Mouse (Mus musculus): ENCODE data around the gene Aasdhppt. TPM values are rescaled to one million over a fixed set of nuclear protein-coding genes. Genes with fewer than 3 reads are reported as not detected.

Aasdhppt gene
- 9.2 to 12.0 TPM (median 9.6 TPM) in 4 replicates for total RNA-seq (2023)

DNA sequence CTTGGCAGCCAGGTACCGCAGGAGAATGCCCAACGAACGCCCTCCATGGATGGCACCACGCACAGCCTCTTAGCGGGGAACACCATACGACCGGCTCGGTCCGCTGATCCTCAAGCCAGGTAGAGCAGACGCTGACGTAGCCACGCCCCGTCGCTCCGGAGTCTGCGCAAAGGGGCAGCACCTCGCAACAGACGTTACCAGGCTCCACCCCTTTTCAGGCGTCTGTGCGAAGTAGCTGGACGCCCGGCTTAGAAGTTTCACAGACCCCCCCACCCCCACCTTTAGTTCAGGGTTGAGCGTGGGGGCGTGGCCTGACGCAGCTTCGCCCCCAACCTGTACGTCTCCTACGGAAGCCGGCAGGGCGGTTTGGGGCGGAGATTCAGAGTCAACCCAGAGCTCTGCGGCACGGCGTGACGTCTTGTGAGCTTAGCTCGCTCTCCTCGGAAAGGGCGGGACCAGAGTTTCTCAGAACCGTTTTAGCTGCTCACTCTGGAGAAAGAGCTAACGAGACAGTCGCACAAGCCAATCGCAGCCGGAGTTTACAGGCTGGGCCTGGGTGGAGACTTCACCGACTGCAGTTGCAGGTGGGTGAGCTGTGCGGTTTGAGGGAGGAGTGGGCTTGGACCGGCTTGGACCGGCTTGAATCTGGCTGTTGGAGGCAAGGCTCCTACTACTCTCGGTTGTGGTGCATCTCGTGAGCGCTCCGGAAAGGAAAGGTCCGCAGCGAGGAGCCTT is at the start of gene Aasdhppt, which contains the start of gene Kbtbd3:
Gene Aasdhppt, minus strand, starts transcription at position 121 of the 735 bp plus-strand sequence.
Gene Kbtbd3, plus strand, starts transcription at position 483 of the 735 bp plus-strand sequence.

Other genes starting within 250 kb of the Aasdhppt start
- 2.6 to 3.6 TPM (median 3.0 TPM) in 4 replicates for gene Kbtbd3, start 362 bp upstream of the Aasdhppt start, total RNA-seq (2023)
- 4.2 to 7.2 TPM (median 5.6 TPM) in 4 replicates for gene Msantd4, start 67.1 kb upstream of the Aasdhppt start, total RNA-seq (2023)